Mouse (Mus musculus): ENCODE results near the gene Pik3cd. TPM values are rescaled to one million over a fixed set of nuclear protein-coding genes. Genes with fewer than 3 reads are reported as not detected.

Gene Pik3cd
- total RNA-seq, 2 experiments from 2014 or later = 7.5 to 12.1 TPM

DNA sequence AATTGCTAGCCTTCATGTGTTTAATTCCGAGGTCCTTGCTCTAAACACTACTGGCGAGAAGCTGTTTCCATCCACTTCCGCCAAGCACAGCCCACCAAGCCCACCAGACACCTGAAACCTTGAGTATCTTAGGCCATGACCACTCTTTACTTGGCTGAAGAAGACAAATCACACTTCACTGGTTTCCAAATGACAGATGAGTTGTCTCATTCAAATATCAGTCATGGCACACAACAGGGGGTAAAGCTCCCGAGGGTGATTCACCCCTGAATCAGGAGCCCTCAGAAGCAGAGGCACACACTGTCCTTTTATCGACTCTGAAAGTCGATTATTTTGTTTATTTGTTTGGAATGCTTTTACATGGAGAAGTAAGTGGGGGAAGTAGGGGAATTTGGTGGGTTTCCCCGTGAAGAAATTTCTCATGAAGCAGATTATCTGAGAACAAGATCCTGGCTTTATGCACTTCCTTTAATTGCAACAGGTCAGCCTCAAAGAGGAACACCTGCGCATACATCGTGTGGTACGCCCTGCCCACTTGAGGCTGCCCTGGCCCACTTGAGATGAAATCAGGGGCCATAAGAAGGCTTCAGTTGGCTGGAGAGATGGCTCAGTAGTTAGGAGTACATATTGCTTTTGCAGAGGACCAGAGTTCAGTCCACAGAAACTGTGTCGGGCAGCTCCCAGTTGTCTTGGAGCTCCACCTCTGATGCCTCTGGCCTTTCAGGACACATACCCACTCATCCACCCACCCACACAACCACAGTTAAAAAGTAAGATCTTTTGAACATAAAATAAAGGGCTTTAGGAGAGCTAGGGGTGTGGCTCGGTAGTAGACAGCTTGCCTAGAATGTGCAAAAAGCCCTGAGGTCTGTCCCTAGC lies 12.3 kb downstream of the Pik3cd start:
- DNase-seq = no peak

DNA sequence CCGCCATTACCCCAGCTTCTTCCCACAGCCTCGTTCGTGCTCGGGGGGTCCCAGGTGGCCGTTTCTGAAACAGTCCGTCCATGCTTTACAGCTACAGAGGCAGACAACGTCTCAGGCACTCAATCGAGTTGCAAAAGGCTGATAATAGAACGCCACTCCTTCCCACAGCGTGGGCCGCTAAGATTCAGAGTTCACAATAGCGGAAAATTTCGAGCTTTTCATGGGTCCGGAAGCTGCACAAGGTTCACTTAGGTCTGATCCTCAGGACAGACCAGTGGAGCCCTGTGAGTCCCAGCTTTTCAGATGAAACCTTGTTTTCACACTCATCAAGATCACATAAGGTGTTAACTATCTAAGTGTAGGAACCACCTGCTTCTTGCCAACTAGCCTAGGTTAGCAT lies 13.5 kb downstream of the Pik3cd start:
- no peak for DNase-seq

DNA sequence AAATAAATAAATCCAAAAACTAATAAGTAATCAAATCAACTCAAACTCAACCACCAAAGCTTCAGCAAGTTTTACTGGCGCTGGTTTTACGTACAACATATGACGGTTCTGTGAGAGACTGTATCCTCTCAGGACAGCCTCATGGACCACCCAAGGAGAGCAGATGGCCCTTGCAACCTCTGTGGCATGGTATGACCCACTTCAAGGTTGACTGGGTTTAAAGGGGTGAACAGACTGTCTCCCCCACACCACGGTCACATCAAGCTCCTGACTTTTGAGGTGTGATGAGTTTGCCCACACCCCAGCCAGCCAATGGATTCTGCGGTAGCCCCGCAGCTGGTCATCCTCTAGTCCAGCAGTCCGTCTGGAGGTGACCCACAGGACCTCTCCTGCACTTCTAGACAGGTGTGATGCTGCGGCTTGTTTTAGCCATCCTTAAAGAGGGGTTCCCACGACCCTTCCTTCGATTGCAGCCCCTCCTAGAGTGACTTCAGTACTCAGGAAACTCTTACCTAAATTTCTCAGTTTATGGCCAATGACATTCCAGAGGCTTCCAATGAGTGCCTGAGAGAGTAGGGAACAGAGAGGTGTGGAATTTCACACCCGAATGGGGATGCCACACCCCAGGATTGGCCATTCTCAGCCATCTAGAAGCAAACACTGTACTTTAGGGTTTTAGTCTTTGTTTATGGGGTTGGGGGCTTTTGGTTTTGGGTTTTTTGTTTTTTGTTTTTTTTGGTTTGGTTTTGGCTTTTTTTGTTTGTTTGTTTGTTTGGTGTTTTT lies 17.3 kb downstream of the Pik3cd start:
- DNase-seq = no peak

DNA sequence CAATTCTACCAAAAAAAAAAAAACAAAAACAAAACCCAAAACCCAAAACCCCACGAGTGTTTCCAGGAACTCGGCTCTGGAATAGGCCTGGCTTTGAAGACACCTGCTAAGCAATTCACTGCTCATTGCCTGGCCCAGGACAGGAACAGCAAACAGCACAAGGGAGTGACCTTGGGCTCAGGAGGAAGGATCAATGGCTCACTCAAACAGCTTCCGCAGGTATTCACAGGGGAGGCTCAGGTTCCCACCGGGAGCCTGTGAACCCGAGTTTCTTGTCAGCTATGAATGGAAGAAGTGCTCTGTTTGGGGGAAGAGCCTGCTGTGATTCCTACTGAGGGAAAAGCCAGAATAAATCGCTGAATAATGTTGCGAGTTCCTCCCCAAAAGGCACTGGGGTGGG lies 18.5 kb downstream of the Pik3cd start:
- no peak for DNase-seq

GRCm38 (mm10) chr4:149679056-149679770 lies 23.2 kb downstream of the Pik3cd start:
- DNase-seq = no peak

GRCm38 (mm10) chr4:149678006-149678405 lies 24.4 kb downstream of the Pik3cd start:
- DNase-seq = no peak

- peak; percentile 88 for DNase-seq
Observed at GRCm38 (mm10) chr4:149675378-149676261, 26.8 kb downstream of the Pik3cd start.

DNA sequence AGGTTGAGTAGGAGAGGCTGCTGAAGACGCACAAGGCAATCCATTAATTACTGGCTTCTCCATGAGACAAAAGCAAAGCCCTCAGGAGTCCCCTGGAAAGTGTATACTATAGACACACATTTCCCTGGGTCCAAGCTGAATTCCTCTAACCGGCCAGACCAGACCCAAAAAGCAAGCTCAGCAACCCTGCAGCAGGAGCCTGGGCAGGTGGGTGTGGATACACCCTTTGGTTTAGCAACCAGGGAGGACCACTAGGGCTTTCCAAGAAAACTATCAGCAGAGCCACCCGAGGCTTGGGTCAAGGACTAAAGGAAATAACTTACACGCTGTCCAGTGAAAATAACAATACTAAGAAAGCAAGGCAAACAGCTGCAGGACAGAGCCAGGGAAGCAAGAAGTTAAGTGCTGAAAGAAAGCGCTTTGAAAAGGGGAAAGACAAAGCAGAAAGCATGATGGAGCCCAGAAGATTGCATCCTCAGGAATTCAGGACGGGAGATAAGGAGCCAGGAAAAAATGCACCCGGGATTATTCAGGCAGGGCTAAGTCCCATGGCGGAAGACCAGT lies 27.5 kb downstream of the Pik3cd start:
- no peak for DNase-seq

GRCm38 (mm10) chr4:149672747-149673146 lies 29.6 kb downstream of the Pik3cd start:
- DNase-seq = no peak

GRCm38 (mm10) chr4:149671175-149671574 lies 31.2 kb downstream of the Pik3cd start:
- no peak for DNase-seq

- no peak for DNase-seq
Observed at GRCm38 (mm10) chr4:149665692-149666090, 36.7 kb downstream of the Pik3cd start.

DNA sequence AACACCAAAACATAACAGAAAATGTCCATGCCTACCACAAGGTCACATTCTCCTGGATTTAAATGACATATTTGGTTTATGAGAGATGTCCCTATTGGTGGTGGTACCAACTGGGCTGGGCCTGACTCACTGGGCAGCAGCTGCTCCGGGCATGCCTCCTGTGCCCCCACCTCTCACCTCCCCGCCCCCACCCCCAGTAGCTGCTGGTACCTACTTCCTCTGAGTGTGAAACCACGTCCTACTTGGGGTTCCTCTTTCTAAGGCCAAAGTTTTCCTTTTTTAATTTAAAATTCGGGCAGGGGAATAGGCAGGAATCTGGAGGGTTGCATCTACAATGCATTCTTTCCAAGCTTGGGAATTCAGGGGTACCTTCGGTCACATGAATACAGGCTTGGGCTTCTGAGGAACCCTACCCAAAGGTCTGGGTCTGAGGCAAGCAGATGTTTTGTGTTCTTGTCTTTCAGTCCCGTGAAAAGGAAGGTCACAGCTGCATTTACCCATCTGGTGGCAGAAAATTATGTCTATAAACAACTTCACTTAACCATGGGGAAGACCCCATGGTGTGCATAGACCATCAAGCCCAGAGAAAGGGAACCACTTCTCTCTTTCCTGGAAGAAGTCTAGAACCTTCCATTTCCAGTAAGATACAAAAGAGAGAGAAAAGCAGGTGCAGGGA lies 37.2 kb downstream of the Pik3cd start:
- no peak for DNase-seq

DNA sequence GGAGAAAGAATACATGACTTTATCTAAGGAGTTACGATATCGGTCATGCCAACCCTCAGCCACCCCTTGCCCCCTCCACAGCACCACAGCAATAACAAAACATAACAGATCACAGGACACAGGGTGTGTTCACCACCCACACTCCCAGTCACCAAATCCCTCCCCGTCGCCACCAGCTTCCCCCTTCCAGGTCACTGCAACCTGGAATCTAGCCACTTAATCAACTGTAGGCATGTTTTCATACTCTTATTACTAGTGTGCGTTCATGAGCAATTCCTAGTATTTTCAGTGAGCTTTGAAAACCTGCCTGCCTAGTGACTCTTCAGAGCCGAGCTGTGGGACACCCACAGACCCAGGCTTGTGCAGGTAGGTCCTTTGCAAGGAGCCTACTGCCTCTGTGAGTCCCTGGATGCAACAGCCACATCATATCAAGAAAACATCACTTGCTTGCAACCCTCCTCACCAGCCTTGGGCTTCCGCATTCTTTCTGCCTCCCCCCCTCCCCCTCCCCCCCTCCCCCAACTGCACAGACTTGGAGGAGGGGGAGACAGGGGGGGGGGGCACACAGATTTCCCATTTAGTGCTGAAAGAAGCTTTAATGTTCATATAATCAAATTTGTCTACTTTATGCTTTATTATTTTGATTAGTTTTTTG lies 38.4 kb downstream of the Pik3cd start:
- DNase-seq = no peak

DNA sequence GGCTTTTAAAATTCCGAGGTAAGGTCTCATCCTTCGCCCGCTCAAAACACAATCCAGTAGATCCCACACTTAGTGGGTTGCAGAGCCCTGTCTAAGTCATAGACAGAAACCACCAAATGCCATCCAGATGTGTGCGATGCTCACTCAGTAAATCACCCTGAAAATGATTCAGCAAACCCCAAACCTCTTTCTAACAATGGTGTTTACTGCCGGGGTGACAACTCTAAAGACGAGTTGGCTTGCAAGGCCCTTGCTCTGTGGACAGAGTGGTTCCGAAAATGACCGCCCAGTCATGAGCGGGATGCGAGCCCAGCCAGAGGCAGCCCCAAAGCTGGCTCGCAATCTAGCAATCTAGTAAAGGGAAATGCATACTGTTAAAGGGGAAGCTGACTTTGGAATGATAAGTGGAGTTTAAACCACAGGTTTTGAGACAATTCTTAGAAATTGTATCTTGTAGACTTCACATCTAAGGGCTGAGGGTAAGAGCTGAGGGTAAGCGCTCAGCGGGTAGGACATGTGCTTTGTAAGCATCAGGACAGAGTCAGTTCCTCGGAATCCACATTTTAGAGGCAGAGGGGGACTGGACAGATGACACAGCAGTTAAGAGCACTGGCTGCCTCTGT lies 40.3 kb downstream of the Pik3cd start:
- DNase-seq = no peak

DNA sequence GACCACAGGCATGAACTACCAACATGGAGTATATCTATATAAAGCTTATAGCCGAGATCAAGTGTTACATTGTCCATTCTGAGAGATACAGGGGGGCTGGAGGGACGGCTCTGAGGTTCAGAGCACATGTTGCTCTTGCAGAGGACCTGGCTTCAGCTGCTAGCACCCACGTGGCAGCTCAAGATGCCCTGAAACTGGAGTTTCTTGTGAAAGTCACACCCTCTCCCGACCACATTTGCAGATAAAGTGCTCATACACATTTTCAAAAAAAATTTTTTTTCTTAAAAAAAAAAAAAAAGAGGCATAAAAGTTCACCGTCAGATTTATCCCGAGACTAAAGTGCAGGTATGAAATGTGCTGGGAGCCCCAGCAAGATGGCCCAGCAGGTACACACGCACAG lies 41.8 kb downstream of the Pik3cd start:
- DNase-seq = no peak

- no peak for DNase-seq
Observed at GRCm38 (mm10) chr4:149659495-149660116, 42.8 kb downstream of the Pik3cd start.

GRCm38 (mm10) chr4:149657858-149658416 lies 44.4 kb downstream of the Pik3cd start:
- DNase-seq = no peak

DNA sequence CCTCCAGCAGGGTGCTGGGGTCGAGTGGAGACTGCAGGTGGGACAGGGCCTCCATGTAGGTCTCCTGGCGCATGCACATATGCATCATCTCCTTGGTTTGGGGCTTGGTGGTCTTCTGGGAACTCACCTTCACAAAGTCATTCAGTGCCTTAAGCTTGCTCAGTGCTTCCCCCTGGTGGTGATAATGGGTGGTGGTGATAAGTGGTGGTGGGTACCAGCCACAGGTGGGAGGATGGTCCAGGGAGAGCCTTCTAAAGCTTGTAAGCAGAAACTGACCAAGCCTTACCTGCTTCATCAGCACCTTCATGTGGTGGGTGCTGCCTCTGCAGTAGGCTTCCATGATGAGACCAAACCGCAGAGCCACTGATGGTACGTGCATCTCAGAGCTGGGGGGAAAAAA lies 48.1 kb downstream of the Pik3cd start:
- DNase-seq = peak; percentile 46
